Mouse (Mus musculus): ENCODE data around the gene Syngr3. TPM values are rescaled to one million over a fixed set of nuclear protein-coding genes. Genes with fewer than 3 reads are reported as not detected.

Syngr3 gene
- polyA plus RNA-seq, 1 experiment: not detected

DNA sequence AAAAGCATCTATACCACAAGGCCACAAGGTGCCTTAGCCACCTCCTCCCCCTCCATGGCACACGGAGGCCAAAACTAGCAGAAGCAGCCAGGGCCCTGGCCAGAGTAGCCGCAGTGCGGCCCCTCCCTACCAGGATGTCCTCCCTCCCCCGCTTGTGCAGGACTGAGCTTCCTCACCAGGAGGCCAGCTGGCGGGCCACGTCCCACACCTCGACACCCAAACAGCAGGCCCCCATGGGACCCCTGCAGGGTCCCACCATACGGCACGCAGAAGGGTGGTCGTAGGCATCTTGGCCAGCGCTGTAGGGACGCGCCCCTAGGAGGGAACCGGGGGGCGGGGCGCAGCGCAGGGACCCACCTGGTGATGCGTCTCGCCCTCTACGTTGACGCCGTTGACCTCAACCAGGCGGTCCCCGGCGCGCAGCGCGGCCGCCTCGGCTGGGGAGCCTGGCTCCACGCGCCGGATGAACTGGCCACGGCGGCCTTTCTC lies 40.1 kb downstream of the Syngr3 start:
- Histone ChIP-seq H3K27ac (ENCODE audit: control insufficient read depth, insufficient read depth, low read depth, low read length, poor library complexity) (peak overlapping the region; percentile 58), H3K4me3 (replicated peaks; ENCODE audit: control insufficient read depth, low read depth, low read length) (peak overlapping the region; percentile 48), H3K4me1 (ENCODE audit: control insufficient read depth, insufficient read depth, low read length) (no peaks in the 10 kb centered on the region; the same call in 1 of the 2 replicates)
- no peak for TF ChIP-seq CTCF (IDR thresholded peaks at IDR 0.05; ENCODE audit: control insufficient read depth, insufficient read depth, low read length)
- no peak for TF ChIP-seq POLR2A (IDR thresholded peaks at IDR 0.05; ENCODE audit: borderline replicate concordance, control insufficient read depth, low read depth, low read length)
- 2% methylated on average over 35 of the region's 35 CpGs for WGBS

DNA sequence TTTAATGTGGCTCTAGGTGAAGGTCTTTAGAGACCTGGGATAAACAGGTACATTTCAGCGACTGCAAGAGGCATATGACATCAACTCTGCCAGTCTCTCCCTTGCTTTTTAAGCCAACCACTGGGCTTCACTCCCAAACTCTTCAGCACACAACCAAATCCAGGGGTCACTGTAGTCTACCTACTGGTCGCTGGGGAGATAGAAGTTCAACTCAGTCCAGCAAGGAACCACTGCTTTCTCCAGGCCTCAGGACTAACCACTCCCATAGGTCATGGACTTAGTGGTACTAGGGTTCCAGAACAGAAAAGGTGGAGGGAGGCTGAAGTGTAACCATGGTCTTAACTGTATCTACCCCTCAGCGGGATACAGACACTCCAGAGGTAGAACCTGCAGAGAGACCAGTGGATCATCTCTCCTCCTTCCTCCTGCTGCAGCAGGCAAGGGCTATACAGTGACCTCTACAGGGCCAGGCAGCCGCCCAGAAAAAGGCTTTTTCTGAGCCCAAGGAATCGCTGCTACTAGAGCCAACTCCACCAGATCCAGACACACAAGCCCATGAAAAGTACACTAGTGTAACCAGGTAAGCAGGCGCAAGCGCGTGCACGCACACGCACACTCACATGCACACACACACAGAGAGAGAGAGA lies 40.9 kb downstream of the Syngr3 start:
- Histone ChIP-seq H3K4me3 (replicated peaks; ENCODE audit: control insufficient read depth, low read depth, low read length) (no peak overlapping the region), H3K27ac (ENCODE audit: control insufficient read depth, insufficient read depth, low read depth, low read length, poor library complexity) (no peak overlapping the region), H3K4me1 (ENCODE audit: control insufficient read depth, insufficient read depth, low read length) (no peaks in the 10 kb centered on the region; the same call in 1 of the 2 replicates)
- WGBS: 79% methylated on average over 10 of the region's 10 CpGs
- TF ChIP-seq CTCF (IDR thresholded peaks at IDR 0.05; ENCODE audit: control insufficient read depth, insufficient read depth, low read length) (no peak), POLR2A (IDR thresholded peaks at IDR 0.05; ENCODE audit: borderline replicate concordance, control insufficient read depth, low read depth, low read length) (no peak)

DNA sequence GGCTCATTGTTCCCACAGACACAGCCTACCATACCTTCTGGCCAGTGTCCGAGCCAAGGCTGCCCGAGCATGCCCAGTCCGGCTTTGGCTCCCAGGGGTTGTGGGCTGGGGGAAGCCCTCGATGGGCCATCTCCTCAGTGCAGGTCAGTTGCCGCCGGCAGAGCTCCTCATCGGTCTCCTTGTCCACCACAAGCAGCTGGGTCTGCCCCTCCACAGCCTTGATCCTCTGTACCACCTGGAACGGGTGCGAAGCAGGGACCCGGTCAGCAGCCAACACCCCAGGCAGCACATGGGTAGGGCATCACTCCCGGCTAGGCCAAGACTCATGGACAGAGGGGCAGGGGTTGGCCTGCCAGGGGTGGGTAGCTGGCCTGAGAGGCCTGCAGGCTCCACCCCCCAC lies 42.3 kb downstream of the Syngr3 start:
- TF ChIP-seq POLR2A (IDR thresholded peaks at IDR 0.05; ENCODE audit: borderline replicate concordance, control insufficient read depth, low read depth, low read length): no peak
- Histone ChIP-seq H3K4me3 (replicated peaks; ENCODE audit: control insufficient read depth, low read depth, low read length) (no peak overlapping the region), H3K4me1 (ENCODE audit: control insufficient read depth, insufficient read depth, low read length) (no peaks in the 10 kb centered on the region; the same call in 1 of the 2 replicates), H3K27ac (ENCODE audit: control insufficient read depth, insufficient read depth, low read depth, low read length, poor library complexity) (no peak overlapping the region)
- 83% methylated on average over 11 of the region's 11 CpGs for WGBS

GRCm38 (mm10) chr17:24646381-24646780 lies 43.4 kb downstream of the Syngr3 start:
- H3K4me1 ChIP-seq (ENCODE audit: control insufficient read depth, insufficient read depth, low read length): no peaks in the 10 kb centered on the region; the same call in 1 of the 2 replicates
- H3K27ac ChIP-seq (ENCODE audit: control insufficient read depth, insufficient read depth, low read depth, low read length, poor library complexity): no peak overlapping the region
- H3K4me3 ChIP-seq (replicated peaks; ENCODE audit: control insufficient read depth, low read depth, low read length): no peak overlapping the region
- 79% methylated on average over 4 of the region's 4 CpGs for WGBS
- no peak for TF ChIP-seq CTCF (IDR thresholded peaks at IDR 0.05; ENCODE audit: control insufficient read depth, insufficient read depth, low read length)
- no peak for TF ChIP-seq POLR2A (IDR thresholded peaks at IDR 0.05; ENCODE audit: borderline replicate concordance, control insufficient read depth, low read depth, low read length)

- Histone ChIP-seq H3K27ac (ENCODE audit: control insufficient read depth, insufficient read depth, low read depth, low read length, poor library complexity) (no peak overlapping the region), H3K4me1 (ENCODE audit: control insufficient read depth, insufficient read depth, low read length) (no peaks in the 10 kb centered on the region; the same call in 1 of the 2 replicates), H3K4me3 (replicated peaks; ENCODE audit: control insufficient read depth, low read depth, low read length) (no peak overlapping the region)
- TF ChIP-seq POLR2A (IDR thresholded peaks at IDR 0.05; ENCODE audit: borderline replicate concordance, control insufficient read depth, low read depth, low read length) (no peak), CTCF (IDR thresholded peaks at IDR 0.05; ENCODE audit: control insufficient read depth, insufficient read depth, low read length) (no peak)
- 73% methylated on average over 3 of the region's 3 CpGs for WGBS
These were observed 43.8 kb downstream of the Syngr3 start for GRCm38 (mm10) chr17:24645916-24646315.

GRCm38 (mm10) chr17:24644875-24645721 lies 44.7 kb downstream of the Syngr3 start:
- H3K27ac ChIP-seq (ENCODE audit: control insufficient read depth, insufficient read depth, low read depth, low read length, poor library complexity): no peak overlapping the region; the same call in 1 of the 2 replicates
- 63% methylated on average over 9 of the region's 9 CpGs for whole genome bisulfite sequencing
- TF ChIP-seq POLR2A (IDR thresholded peaks at IDR 0.05; ENCODE audit: borderline replicate concordance, control insufficient read depth, low read depth, low read length) (no peak), CTCF (IDR thresholded peaks at IDR 0.05; ENCODE audit: control insufficient read depth, insufficient read depth, low read length) (no peak)
- H3K4me1 ChIP-seq (ENCODE audit: control insufficient read depth, insufficient read depth, low read length): no peaks in the 10 kb centered on the region; the same call in 1 of the 2 replicates
- H3K4me3 ChIP-seq (replicated peaks; ENCODE audit: control insufficient read depth, low read depth, low read length): no peak overlapping the region

DNA sequence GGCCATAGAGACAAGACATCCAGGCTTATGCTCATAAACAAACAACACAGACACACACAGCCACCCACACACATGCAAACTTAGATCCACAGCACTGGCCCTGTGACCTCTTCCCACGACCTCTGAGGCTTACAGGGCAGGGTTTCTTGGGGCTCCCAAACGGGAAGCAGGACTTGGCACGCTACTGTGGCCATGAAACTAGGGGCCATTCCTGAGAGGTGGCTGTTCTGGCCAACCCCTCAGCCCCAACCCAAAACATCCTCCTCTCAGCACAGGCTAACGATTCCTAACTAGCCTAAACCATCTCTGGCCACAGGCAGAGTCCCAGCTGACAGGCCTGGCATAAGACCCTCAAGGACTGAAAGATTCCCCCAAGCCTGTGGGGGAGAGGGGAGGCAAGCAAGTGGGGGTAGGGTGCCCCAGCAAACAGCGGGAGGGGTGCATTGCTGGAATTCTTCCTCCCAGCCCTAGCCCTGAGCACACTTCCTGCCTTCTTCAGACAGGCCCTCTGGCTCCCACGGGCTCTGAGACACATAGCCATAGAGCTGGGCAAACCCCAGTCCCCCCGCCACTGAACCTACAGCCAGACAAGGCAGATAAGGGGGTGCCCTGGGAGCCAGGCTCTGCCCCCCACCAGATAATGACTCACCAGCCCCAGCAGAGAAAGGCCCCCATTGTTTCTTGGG lies 45.6 kb downstream of the Syngr3 start:
- WGBS: 64% methylated on average over 7 of the region's 7 CpGs
- no peak overlapping the region for H3K4me3 ChIP-seq (replicated peaks; ENCODE audit: control insufficient read depth, low read depth, low read length)
- no peak overlapping the region for H3K27ac ChIP-seq (ENCODE audit: control insufficient read depth, insufficient read depth, low read depth, low read length, poor library complexity)

More for the DNA sequence above, 45.6 kb downstream of the Syngr3 start:
- TF ChIP-seq POLR2A (IDR thresholded peaks at IDR 0.05; ENCODE audit: borderline replicate concordance, control insufficient read depth, low read depth, low read length) (no peak), CTCF (IDR thresholded peaks at IDR 0.05; ENCODE audit: control insufficient read depth, insufficient read depth, low read length) (no peak)
- no peaks in the 10 kb centered on the region; the same call in 1 of the 2 replicates for H3K4me1 ChIP-seq (ENCODE audit: control insufficient read depth, insufficient read depth, low read length)
